Mouse (Mus musculus) hindbrain, embryonic 10.5 days (tissue): Measurements from ENCODE around the gene Hist1h2ad. TPM values are rescaled to one million over a fixed set of nuclear protein-coding genes. Genes with fewer than 3 reads are reported as not detected.
"Not testable (repeated sequence)": the region's sequence is repeated elsewhere in the genome, so short reads cannot be mapped to it uniquely, and the experiment has no call there.

Experiments used
- DNase-seq: peaks from one replicate; pipeline ENCODE4 v3.0.0-alpha.2; 2017; ENCODE audit warnings: low spot score
- H3K27ac ChIP-seq: fragments of 300-500 bp; sonication (generic); 2 replicates; pipeline ENCODE4 v1.5.1; 2016; ENCODE audit warnings: mild to moderate bottlenecking, moderate library complexity
- H3K27me3 ChIP-seq: fragments of 300-500 bp; sonication (generic); 2 replicates; pipeline ENCODE4 v1.6.1; 2016; ENCODE audit warnings: mild to moderate bottlenecking; ENCODE audit not compliant: poor library complexity, insufficient read depth, severe bottlenecking
- H3K36me3 ChIP-seq: fragments of 300-500 bp; sonication (generic); 2 replicates; pipeline ENCODE4 v1.6.1; 2016; ENCODE audit warnings: mild to moderate bottlenecking, moderate library complexity
- H3K4me1 ChIP-seq: fragments of 300-500 bp; sonication (generic); replicated peaks from 2 replicates; pipeline ENCODE4 v1.6.1; 2016; ENCODE audit warnings: mild to moderate bottlenecking
- H3K4me3 ChIP-seq: fragments of 300-500 bp; sonication (generic); 2 replicates; pipeline ENCODE4 v1.5.1; 2016; ENCODE audit warnings: mild to moderate bottlenecking, moderate library complexity
- H3K9me3 ChIP-seq: fragments of 300-500 bp; sonication (generic); 2 replicates; pipeline ENCODE4 v1.6.1; 2016; ENCODE audit warnings: mild to moderate bottlenecking, moderate library complexity
- WGBS: fragments of 180-500 bp; shearing (Covaris S2); methylation state at CpG from one replicate; pipeline ENCODE4 v1.1.7; 2016; 5-methylcytosine and 5-hydroxymethylcytosine counted together
- polyA plus RNA-seq: library from polyadenylated mRNA; unstranded; fragments of >200 nt; fragmentation: Nextera tagmentation; extraction: Ambion mirVana; gene quantifications from 2 replicates; pipeline ENCODE4 v1.2.1, GENCODE M21; 2016

Hist1h2ad gene
- polyA plus RNA-seq, 1 experiment from 2014 or later = 1.8 TPM

GRCm38 (mm10) chr13:23544787-23545120 lies 29.4 kb upstream of the Hist1h2ad start:
- Histone ChIP-seq H3K4me1 (peaks cover 15% of the 10 kb centered on the region), H3K27ac (peak overlapping the region; percentile 95), H3K4me3 (peak overlapping the region; percentile 57)
- not testable (repeated sequence) for H3K9me3 ChIP-seq, H3K27me3 ChIP-seq, H3K36me3 ChIP-seq, DNase-seq
- 0% methylated on average over 14 of the region's 14 CpGs for WGBS

- Histone ChIP-seq H3K4me3 (no peak overlapping the region), H3K27ac (peak overlapping the region; percentile 80), H3K9me3 (no peaks in the 10 kb centered on the region), H3K4me1 (peaks cover 24% of the 10 kb centered on the region), H3K36me3 (no peaks in the 10 kb centered on the region), H3K27me3 (no peaks in the 10 kb centered on the region)
- no peak for DNase-seq
- WGBS = 82% methylated on average over 5 of the region's 5 CpGs
Observed at GRCm38 (mm10) chr13:23546694-23547093, 27.5 kb upstream of the Hist1h2ad start.

GRCm38 (mm10) chr13:23550761-23551145 lies 23.4 kb upstream of the Hist1h2ad start:
- H3K9me3 ChIP-seq = no peaks in the 10 kb centered on the region
- H3K4me3 ChIP-seq = peak overlapping the region; percentile 55
- H3K27me3 ChIP-seq = no peaks in the 10 kb centered on the region
- DNase-seq = peak; percentile 33
- H3K36me3 ChIP-seq = no peaks in the 10 kb centered on the region
- 9% methylated on average over 3 of the region's 3 CpGs for WGBS
- H3K27ac ChIP-seq = peak overlapping the region; percentile 98
- peaks cover 20% of the 10 kb centered on the region for H3K4me1 ChIP-seq

- not testable (repeated sequence) for H3K27me3 ChIP-seq, H3K9me3 ChIP-seq, H3K36me3 ChIP-seq
- under 1% methylated on average over 47 of the region's 47 CpGs for WGBS
- Histone ChIP-seq H3K4me3 (peak within 1 kb of the TSS; percentile 55), H3K27ac (peak within 1 kb of the TSS; percentile 98), H3K4me1 (peaks cover 17% of the 10 kb centered on the region)
- DNase-seq = peak; percentile 94
Observed at GRCm38 (mm10) chr13:23551146-23551834, 22.9 kb upstream of the Hist1h2ad start, which contains the start of gene Hist1h4f. Gene Hist1h4f, minus strand, starts transcription at chr13:23551648.

DNA sequence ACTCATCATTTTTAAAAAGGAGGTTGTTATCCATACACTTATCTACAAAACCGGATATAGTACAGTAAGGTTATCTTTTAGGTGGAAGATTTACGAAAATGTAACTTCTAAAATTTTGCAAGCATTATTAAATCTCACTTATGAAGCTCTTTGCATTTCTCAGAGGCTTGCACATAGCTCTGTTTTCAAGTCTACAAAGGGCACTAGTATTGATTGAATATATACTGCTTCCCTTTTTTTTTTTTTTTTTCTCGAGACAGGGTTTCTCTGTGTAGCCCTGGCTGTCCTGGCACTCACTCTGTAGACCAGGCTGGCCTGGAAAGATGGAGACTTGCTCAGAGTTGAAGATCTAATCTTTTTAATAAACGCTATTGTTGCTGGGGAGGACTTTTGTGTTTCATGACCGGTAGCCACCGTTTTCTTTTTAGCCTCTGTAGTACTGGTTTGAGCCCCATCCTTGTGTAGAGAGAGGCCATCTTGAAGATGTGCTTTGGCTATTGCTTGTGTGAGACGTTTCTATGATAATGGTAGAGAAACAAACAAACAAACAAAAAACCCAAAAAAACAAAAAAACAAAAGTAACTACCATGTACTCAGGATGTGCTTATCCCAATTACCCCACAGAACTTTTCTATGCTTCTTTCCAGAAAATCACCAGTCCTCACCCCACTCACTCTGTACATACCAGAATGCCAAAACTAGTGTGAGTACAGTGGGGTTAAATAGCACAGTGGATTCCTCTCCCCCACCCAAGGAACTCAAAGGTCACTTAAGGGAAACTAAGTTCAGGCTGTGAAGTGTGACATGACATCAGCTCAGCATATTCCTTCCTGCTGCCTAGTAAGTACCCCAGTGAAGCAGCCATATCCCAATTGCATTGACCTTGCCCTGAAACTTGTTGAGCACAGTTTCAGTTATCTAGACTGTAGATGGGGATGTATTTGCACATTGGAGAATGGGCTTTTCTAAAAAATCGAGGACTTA lies 22.0 kb upstream of the Hist1h2ad start:
- Histone ChIP-seq H3K9me3 (no peaks in the 10 kb centered on the region), H3K4me3 (peak overlapping the region; percentile 55), H3K27me3 (no peaks in the 10 kb centered on the region), H3K27ac (peak overlapping the region; percentile 98), H3K36me3 (no peaks in the 10 kb centered on the region), H3K4me1 (peaks cover 18% of the 10 kb centered on the region)
- WGBS = 56% methylated on average over 8 of the region's 8 CpGs
- DNase-seq = no peak

DNA sequence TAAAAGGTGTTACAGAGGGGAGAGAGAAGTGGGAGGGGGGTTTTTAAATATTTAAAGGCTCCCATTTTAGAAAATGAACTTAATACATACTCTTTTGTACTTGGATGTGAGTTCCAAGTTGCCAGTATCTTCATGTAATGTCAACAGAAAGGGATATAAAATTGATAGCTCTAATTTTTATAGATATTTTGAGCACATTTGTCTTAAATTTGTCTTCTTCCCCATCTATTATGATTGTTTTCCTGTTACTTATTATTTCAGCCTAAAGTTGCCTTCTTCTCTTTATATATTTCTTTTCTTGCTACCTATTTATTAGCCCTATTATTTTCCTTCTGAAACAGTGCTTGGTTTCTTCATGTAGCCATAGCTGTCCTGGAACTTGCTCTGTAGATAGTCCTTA lies 21.2 kb upstream of the Hist1h2ad start, which contains the start of gene Hist1h1d:
TSS of gene Hist1h1d (plus strand) at position 301 of the 400 bp plus-strand sequence.
- no peaks in the 10 kb centered on the region for H3K27me3 ChIP-seq
- peaks cover 18% of the 10 kb centered on the region for H3K4me1 ChIP-seq
- H3K27ac ChIP-seq = peak within 1 kb of the TSS; percentile 98
- peak within 1 kb of the TSS; percentile 55 for H3K4me3 ChIP-seq
- H3K9me3 ChIP-seq = no peaks in the 10 kb centered on the region
- DNase-seq = no peak
- H3K36me3 ChIP-seq = no peaks in the 10 kb centered on the region

- Histone ChIP-seq H3K27me3 (no peaks in the 10 kb centered on the region), H3K4me1 (peaks cover 18% of the 10 kb centered on the region), H3K36me3 (no peaks in the 10 kb centered on the region), H3K27ac (peak overlapping the region; percentile 98), H3K9me3 (no peaks in the 10 kb centered on the region), H3K4me3 (peak overlapping the region; percentile 71)
- WGBS = 24% methylated on average over 9 of the region's 9 CpGs
- DNase-seq = no peak
Observed at GRCm38 (mm10) chr13:23554393-23554792, 19.8 kb upstream of the Hist1h2ad start.

- H3K9me3 ChIP-seq = no peaks in the 10 kb centered on the region
- peak overlapping the region; percentile 71 for H3K4me3 ChIP-seq
- peak overlapping the region; percentile 98 for H3K27ac ChIP-seq
- peaks cover 18% of the 10 kb centered on the region for H3K4me1 ChIP-seq
- no peaks in the 10 kb centered on the region for H3K27me3 ChIP-seq
- no peaks in the 10 kb centered on the region for H3K36me3 ChIP-seq
- under 1% methylated on average over 54 of the region's 54 CpGs for WGBS
- peak; percentile 87 for DNase-seq
Observed at GRCm38 (mm10) chr13:23554925-23555838, 19.0 kb upstream of the Hist1h2ad start.

- Histone ChIP-seq H3K27me3 (no peaks in the 10 kb centered on the region), H3K27ac (peak overlapping the region; percentile 98), H3K4me3 (peak overlapping the region; percentile 71), H3K36me3 (no peaks in the 10 kb centered on the region), H3K9me3 (no peaks in the 10 kb centered on the region), H3K4me1 (peaks cover 15% of the 10 kb centered on the region)
- DNase-seq = peak; percentile 78
- WGBS = under 1% methylated on average over 18 of the region's 18 CpGs
Observed at GRCm38 (mm10) chr13:23555839-23556416, 18.3 kb upstream of the Hist1h2ad start.

GRCm38 (mm10) chr13:23556906-23557305 lies 17.3 kb upstream of the Hist1h2ad start:
- peak overlapping the region; percentile 71; the same call in 1 of the 2 replicates for H3K4me3 ChIP-seq
- H3K36me3 ChIP-seq = no peaks in the 10 kb centered on the region

GRCm38 (mm10) chr13:23560699-23561098 lies 13.5 kb upstream of the Hist1h2ad start:
- WGBS = 23% methylated on average over 2 of the region's 2 CpGs
- H3K27me3 ChIP-seq, H3K36me3 ChIP-seq, H3K4me1 ChIP-seq, H3K9me3 ChIP-seq, DNase-seq: not testable (repeated sequence)
- Histone ChIP-seq H3K27ac (peak overlapping the region; percentile 74), H3K4me3 (peak overlapping the region; percentile 21; the same call in 1 of the 2 replicates)

More at GRCm38 (mm10) chr13:23556906-23557305, 17.3 kb upstream of the Hist1h2ad start:
- peak overlapping the region; percentile 98 for H3K27ac ChIP-seq
- 73% methylated on average over 3 of the region's 3 CpGs for WGBS
- no peaks in the 10 kb centered on the region for H3K9me3 ChIP-seq
- DNase-seq = no peak
- peaks cover 10% of the 10 kb centered on the region for H3K4me1 ChIP-seq
- no peaks in the 10 kb centered on the region for H3K27me3 ChIP-seq

DNA sequence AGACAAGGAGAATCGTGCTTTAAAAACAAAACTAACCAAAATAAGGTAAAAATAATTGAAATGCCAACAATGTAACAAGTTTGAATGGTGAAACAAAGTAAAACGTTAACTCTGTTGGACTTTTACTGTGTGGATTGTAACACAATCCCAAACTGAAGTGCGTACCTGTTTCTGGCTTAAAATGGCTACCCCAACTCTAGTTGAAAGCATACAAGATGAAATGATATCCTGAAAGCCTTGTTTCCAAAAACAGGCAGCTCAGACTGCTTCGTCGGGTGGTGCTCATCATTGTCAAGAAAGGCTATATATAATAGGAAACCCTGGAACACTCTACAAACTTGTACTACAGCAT lies 12.7 kb upstream of the Hist1h2ad start:
- 1% methylated on average over 2 of the region's 5 CpGs for WGBS
- H3K36me3 ChIP-seq, DNase-seq, H3K9me3 ChIP-seq, H3K27me3 ChIP-seq, H3K4me1 ChIP-seq: not testable (repeated sequence)
- Histone ChIP-seq H3K27ac (peak overlapping the region; percentile 98; the same call in 1 of the 2 replicates), H3K4me3 (peak overlapping the region; percentile 54)
